Mouse (Mus musculus) layer of hippocampus, adult 9-11 months (tissue): ENCODE results near the gene Rpl38.
A peak's percentile ranks its signal among the peaks of the same experiment; 100 is the strongest.

Experiments used
- DNase-seq: peaks from one replicate; pipeline ENCODE4 v3.0.0; 2022

The Rpl38 gene

DNA sequence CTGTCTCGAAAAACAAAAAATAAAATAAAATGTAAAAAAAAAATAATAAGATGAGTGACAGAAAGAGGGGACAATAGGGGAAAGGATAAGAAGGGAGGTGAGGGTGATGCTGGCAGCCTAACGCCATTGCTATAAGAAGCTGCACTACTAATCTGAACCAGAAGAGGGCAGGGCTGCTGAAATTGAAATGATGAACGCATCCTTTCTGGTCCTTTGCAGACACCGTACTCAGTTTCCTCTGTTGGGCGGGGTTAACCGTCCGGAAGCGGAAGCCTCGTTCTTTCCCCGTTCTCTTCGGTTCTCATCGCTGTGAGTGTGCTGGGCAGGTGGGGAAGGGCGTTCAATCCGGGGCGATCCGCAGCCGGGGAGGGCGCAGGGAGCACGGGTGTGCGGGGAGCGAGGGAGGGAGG, at the start of gene Rpl38:
Gene Rpl38 (plus strand): TSS at position 224 of the 410 bp plus-strand sequence.
- peak; percentile 94 for DNase-seq

DNA sequence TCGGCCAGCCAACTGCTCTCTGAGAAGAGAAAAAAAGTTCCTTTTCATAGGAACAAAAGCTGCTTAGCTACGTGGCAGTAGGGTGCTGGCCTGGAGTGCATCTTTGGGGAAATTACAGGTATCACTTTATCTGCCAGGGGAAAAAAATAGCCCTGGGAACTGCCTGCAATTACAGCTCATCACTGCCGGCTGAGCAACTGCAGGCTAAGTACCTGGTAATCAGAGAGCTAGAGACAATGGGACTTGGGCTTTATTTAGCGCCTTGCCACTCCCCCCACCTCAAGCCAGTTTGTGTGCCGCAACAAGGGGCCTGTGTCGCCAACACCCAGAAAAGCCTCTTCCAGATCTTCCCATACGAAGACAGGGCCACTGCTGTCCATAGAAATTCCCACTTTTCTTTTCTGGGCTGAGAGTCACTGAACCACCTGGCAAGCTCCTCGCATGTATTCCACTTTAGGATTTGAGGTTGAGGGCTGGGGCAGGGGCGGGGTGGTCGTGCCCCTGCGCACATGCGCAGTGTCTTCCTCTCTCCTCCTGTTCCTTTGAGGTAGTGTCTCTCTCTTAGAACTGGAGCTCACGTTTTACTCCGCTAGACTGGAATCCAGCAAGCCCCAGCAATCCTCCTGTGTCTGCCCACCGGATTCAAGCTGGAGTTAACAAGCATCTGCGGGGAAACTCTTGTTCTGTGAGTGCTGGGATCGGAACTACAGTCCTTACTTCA, 49.5 kb upstream of the Rpl38 start:
- no peak for DNase-seq

DNA sequence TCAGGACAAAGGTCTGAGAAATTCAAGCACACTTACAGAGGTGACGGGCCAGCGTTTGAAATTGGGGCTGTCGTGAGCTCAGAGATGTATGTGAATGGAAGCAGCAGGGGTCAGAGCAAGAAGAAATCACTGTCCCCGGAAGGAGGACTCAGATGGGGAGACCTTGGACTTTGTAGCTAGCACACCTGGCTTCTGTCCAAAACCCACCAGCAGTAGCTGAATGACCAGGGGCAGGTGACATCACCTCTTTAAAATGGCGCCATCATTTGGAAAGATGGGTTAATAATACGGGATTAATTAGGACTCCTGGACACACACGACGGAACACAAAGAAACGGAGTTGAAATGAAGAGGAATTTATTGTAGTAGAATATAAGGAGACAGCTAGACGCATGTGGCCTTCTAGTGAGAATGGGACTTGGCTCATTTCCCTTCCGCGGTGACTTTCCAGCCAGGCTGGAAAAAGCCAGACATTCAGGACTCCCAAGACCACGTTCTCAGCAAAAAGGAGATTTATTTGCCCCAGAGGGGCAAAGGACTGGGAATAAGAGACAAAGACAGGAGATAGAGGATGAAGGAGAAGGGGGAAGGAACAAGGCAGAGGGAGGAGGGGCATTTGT, 42.1 kb upstream of the Rpl38 start:
- no peak for DNase-seq

DNA sequence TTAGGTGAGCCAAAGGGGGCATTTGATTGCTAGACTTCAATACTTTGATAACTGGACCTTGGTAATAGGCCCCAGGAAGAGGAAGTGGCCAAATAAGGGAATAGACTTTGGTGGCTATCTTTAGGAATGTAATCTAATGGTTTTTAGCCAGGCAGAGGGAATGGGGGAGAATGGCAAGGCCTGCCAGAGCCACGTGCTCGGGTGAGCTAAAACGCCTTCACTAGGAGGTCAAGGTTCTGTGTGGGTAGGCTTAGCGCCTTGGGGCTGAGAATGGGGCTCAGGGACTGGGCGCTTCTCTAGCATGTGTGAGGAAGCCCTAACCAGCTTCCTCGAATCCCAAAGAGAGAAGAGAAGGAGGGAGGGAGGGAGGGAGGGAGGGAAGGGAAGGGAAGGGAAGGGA, 41.3 kb upstream of the Rpl38 start:
- DNase-seq: no peak

DNA sequence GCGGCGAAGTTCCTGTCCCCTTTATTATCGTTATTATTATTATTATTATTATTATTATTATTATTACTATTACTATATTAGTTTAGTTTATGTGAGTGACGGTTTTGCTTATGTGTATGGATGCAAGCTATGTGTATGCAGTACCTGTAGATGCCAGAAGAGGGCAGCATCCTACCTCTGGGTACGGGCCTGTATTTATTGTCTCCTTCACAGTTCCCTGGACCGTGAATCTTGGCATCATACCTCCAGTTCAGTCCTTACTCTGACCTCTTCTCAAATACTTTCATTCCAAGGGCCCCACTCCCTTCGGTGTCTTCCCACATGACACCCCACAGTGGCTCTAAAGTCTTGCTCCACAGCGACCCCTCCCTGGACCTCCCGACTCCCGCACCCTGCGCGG, 40.3 kb upstream of the Rpl38 start:
- no peak for DNase-seq

DNA sequence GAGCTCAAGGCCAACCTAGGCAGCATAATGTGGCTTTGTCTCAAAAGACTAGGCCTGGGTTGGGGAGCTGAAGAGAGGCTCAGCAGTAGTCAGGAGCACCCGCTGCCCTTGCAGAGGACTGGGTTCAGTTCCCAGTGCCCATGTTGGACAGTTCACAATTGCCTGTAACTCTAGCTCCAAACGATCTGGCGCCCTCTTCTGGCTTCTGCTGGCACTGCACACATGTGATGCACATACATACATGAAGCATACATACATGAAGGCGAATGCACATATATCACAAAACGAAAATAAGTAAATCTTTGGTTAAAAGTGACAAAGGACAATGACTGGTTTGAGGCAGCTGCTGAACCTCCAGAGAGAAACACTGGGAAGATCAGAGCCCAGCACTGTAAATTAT, 38.3 kb upstream of the Rpl38 start:
- no peak for DNase-seq

DNA sequence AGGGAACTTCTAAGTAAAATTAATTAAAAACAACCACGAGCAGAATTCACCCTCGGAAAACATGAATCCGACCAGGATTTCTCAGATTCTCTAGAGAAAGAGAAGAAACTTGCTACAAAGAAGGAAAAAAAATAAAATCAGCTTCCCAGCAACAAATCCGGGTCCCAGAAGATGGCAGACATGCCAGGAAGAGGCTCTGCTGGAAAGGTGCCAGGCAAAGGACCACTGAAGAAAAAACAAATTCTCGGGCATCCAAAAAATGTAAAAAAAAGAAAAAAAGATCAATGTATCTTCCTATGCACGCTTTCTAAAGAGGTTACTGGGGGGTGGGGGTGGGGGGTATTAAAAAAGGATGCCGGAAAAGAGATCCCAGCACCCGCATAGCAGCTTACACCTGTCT, 36.1 kb upstream of the Rpl38 start:
- no peak for DNase-seq

DNA sequence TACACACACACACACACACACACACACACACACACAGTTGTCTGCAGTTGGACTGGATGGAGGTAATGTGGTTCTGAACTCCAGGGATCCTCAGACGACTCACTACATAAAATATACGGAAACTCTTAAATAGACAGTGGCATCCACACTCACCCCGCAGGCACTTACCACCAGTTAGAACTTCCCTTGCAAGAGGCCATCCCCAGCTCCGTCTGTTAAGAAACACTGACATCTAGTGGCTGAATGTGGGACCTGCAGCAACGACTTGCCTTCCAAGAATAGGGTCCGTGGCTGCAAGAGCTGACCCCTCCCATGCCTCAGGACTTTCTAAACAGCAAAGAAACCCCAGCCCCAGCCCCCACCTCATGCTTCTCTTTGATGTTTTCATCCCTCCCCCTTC, 32.0 kb upstream of the Rpl38 start:
- DNase-seq: peak; percentile 71

DNA sequence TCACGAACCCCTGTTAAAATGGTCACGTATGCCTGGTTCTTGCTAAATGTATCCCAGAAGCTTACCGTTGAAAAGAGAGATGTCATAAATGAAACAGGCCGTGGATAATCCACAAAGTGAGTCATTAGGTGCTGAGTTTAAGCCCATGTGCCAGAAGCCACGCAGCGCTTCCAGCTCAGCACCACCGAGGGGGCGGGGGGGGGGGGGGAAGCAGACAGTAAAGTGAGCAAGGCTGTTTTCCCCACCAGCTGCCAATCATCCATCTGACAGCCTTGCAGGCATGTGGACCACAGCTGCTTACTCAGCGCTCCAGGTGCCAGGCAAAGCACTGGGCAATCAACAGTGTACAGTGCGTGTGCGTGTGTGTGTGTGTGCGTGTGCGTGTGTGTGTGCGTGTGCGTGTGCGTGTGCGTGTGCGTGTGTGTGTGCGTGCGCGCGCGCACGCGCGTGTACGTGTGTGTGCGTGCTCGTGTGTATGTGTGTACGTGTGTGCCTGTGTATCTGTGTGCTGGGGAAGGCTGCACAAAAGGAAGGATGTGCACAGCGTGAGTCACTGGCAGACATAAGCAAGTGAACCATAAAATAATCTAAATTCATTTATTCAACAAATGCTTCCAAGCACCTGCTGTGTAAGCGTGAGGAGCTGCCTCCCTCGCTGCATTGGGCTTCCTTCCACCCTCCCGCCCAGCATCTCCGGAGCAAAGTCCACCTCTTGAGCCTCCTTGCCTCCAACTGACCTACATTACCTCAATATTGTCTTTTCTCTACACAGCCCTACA, 31.4 kb upstream of the Rpl38 start:
- peak; percentile 66 for DNase-seq

DNA sequence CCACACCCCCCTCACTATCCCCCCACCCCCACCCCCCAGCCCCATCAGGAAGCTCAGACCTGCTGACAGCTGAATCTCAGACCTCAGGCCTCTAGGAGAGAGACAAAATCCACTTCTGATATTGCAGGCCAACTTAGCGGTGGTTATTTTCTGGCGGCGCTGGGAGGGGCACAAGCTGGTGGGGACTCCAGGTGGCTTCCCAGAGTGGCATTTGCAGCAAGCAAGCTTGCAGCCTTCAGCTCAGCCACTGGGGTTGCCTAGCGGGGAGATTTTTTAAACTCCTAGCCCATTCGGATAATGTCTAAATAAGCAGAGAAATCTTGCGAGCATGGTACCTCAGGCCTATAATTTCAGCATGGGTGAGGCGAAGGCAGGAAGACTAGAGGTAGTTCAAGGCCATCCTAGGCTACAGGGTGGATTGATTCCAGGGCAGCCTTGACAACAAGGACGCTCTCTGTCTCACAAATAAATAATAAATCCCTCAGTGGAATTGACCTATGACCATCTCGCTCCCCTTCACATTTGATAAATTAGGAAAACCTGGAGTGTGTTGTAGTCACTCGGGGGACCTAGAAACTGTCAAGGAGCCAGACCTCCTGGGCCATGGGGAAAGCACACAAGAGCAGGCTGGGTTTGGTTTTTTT, 29.6 kb upstream of the Rpl38 start:
- DNase-seq: no peak

DNA sequence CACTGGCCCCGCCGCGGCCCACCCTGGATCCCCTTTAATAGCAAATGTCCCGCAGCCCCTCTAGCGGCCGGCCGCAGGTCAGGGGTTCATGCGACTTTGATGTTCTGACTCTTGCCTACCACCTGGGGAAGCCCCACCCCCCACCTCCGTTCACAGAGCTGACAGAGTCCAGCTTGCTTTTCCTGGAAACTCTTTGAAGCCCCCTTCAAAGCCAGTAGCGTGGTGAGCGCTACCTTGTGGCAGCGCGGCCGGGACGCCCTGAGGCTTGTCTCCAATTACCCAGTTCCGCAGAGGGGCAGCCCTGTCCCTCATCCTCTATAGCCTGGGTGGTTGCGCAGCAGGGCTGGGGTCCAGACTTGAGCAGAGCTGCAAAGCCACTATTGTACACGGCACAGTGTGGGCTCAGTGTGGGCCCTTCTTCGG, 28.6 kb upstream of the Rpl38 start:
- no peak for DNase-seq

DNA sequence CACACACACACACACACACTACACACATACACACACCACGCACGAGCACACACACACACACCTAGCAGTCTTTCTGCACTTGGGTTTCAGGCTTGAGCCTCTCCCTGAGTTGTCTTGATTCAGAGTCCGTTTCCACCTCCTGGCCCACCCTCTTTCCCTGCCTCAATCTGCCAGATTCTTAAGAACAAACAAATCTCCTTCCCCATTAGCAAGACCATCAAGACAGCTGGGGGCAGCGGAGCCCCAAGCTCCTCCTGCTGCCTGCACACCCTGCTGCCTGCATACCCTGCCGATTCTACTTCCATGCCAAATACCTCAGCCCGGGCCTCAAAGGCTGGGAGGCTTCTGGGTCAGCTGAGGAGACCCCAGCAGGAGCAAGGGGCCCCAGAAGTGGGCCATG, 27.7 kb upstream of the Rpl38 start:
- DNase-seq: no peak

DNA sequence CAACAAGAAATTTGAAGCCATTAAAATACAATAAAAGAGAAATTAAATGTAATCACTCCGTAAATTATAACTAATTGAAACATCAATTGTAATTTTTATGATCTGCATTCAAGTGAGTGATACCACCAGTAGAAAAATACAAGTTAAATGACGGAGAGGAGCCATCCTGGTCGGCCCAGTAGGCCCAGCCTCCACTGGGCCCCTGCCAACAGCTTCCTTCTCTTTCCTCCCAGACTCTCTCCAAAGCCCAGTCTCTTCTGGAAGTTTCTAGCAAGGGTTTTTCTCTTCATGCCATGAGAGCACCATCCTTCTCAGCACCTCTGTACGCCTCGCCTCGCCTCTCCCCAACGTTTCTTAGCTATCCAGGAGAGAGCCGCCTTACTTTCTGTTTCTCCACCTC, 27.2 kb upstream of the Rpl38 start:
- DNase-seq: no peak

DNA sequence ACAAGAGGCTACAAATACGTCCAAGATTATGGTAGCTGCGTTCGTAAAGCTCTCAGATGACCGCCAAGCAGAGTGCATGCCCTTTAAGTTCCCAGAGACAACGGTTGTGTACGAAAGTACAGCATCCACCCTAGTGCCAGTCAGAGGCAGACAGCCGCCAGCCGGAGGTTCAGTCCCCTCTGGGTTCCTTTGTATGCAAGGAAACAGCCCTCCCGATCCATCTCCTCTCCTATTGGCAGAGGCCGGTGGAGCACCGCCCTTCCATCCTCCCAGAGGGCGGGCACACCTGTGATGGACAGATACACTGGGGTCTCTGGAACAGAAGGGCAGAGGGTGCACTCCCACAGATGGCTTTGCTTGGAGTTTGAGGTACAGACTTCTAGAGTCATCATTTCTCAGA, 26.1 kb upstream of the Rpl38 start:
- no peak for DNase-seq

DNA sequence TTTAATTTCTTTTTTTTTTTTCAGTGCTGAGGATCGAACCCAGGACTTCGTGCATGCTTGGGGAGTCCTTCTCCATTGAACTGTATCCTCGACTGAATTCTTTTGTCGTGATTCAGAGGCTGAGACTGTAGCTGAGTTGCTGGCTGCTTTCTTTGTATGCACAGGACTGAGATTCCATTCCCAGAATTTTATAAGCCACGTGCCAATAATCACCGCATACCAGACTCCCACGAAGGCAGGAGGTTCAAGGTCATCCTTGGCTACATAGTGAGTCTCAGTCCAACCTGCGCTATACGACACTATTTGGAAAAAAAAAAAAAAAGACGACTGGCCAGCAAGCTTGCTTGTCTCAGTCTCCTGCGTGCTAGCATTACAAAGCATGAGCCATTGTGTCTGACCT, 25.4 kb upstream of the Rpl38 start:
- DNase-seq: no peak

DNA sequence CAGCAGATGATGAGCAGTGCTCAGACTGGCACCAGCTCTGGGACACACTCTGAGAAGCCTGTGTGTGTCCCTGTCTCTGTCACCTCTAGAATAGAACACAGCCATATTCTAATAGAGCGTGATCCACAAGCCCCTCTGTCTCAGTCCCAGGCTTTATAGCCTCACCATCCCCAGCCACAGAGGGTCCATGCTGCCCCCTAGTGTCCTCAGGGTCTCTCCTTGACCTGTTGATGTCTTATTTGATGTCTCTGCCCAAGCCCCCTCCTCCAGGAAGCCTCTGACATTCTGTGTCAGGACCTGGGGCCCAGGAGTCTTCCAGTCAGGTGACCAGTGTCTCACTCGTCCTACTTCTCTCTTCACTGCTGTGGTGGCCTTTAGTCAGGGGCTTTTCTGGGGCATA, 24.2 kb upstream of the Rpl38 start:
- DNase-seq: no peak

DNA sequence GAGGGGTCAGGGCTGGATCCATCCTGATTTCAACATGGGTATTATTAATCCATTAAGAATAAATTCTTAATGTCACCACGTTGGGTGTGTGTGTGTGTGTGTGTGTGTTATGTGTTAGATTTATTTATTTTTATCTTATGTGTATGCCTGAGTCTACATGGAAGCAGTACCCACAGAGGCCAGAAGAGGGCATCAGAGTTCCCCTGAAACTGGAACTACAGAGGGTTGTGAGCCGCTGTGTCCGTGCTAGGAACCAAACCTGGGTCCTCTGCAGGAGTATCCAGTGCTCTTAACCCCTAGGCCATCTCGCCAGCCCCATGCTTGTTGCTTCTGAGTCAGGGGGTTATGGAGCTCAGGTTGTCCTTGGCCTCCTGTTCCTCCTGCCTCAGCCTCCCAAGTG, 18.8 kb upstream of the Rpl38 start:
- no peak for DNase-seq

DNA sequence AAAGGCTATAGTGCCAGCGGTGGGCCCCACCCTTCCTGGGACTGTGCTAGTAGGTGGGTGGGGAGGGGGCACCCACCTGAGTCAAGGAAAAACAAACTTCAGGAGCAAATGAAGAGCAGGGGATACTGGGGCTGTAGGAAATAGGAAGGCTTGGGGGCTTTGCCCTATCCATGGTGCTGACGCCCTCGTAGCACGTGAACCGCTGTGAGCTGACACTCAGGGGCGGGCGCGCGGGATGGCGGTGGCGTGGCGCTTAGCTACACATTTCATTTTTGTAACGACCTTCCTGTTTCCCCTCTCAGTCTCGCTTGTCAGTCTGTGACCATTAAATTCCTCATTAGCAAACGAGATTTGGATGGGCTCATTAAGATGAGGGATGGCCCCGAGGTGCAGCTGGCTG, 15.8 kb upstream of the Rpl38 start:
- no peak for DNase-seq

DNA sequence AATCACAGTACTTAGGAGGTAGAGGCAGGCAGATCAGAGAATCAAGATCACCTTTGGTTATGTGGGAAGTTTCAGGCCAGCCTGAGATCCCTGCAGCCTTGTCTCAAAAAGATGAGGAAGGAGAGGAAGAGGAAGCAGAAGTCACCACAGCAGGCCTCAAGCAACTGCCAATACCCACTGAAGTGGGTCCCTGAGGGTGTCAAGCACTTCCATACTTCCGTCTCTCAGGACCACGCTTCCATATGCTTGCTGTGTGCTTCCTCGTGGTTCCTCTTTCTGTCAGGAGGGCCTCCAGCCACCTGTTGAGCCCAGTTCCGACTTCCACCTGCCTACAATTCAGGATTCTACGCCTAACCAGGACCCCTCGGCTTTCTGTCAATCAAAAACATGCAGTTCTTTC, 14.7 kb upstream of the Rpl38 start:
- no peak for DNase-seq

DNA sequence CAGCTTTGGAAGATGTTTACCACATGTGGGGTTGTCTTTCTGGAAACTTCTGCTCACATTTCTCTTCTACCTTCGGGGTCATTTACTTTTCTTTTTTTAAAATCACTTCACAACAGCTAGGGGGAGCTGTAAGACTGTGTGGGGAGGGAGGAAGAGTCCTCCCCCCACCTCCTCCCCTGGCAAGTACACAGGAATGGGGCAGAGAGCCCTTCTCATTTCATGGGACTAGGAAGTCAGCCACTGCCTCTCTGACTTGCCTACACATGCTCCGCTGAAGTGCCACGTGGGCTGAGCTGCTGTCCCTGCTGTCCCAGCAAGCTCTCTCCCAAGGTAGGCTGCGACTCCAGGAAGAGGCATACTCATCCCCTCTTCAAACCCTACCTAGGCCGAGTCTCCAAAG, 13.8 kb upstream of the Rpl38 start:
- no peak for DNase-seq

DNA sequence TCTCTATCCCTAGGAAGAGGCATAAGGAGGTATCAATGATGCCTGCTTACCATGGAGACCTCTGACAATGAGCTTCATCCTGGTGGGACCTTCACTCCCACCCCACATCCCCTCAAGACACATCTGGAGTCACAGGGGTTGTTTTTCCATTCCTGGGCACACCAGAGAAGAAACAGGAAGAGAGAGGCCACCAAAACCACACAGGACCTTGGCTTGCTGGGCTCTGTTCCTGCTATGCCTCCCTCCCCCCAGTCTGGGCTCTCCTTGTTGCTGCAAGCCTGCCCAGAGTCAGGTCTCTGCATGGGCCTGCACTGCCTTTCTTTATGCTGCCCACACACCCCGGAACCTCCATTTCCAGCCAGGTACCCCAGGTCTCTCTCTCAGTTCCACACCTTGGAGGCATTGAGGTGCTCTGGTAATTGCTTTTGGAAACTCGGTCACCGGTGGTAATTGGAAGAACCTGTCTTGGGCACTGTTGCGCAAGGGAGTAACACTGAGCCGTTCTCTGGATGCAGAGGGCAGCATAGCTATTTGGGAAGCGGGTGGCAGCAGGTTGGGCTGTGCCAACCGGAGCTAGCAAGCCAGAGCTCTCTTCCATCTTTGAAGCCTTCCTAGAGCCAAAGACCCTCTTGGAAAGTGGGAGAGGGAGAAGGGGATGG, 12.8 kb upstream of the Rpl38 start:
- DNase-seq: no peak

DNA sequence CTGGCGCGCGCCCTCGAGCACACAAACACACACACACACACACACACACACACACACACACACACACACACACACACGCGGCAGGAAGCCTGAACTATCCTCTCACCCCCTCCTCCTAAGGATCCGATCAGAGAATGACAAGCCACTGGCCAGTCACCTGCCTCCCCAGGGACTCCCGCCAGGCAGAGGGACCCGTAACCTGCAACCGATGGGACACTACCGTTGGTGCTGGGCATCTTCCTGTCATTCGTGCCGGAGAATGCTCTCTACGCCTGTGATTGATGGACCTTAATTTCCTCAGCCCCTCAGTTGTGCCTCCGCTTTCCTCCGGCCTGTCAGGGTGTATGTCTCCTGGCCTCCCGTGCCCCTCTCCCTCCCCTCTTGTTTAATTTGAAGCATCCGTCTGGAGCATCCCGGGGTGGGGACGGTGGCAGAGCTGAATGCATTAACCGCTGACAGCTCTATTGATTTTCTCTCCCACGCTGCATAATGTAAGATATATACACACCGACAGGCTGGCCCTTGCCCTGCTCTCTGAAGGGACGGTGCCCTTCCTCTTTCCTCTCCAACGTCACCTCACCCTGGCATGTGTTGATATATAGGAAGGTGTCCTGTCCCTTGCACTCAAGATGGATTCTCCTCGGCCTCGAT, 11.2 kb upstream of the Rpl38 start:
- DNase-seq: no peak

DNA sequence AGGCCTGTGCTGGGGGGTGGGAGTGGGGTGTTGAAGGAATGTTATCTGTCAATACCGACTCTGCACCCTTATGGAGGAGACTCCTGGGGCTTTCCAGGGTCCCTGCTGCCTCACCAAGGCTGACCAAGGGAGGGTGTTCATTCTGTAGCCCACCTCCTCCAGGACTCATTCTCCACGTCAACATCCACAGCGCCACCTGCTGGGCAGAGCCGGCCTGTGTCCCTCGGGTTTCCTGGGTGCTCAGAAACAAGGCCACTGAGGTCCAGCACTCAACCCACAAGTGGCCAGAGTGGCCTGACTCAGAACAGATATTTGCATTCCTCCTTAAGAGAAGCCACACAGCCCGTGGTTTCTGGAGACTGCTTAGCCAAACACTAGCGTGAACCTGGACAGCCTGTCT, 10.6 kb upstream of the Rpl38 start:
- peak; percentile 60 for DNase-seq
